Mouse (Mus musculus) adrenal gland, adult 18-20 months (tissue): ENCODE measurements around the gene Kremen2. TPM values are rescaled to one million over a fixed set of nuclear protein-coding genes. Genes with fewer than 3 reads are reported as not detected.
"Not testable (repeated sequence)": the region's sequence is repeated elsewhere in the genome, so short reads cannot be mapped to it uniquely, and the experiment has no call there.

Source experiments
- DNase-seq, 2 experiments: peaks; one replicate each; pipeline ENCODE4 v3.0.0; 2021 to 2022; ENCODE audit warnings: low spot score in 2 of 2
- long read RNA-seq, 2 experiments: library from polyadenylated mRNA; stranded (forward); transcript quantifications; one replicate each; pipeline ENCODE4 v2.0.0; 2021
- total RNA-seq, 2 experiments: library from RNA; stranded (reverse); gene quantifications; 1 replicate in 1 of 2; 2 replicates in 1 of 2; pipeline ENCODE4 v1.2.3; 2021

The Kremen2 gene
- under 1 TPM in 1 of 2 experiments, not detected in 1; 0.13 TPM for total RNA-seq
- long read RNA-seq, experiment 1, result 0 reads
- long read RNA-seq, experiment 2, result 0 reads

- DNase-seq, result no peak
These were observed at the start of gene Kremen2 for GRCm38 (mm10) chr17:23745301-23746251. Gene Kremen2, minus strand, starts transcription at chr17:23745833.

- DNase-seq, result no peak
These were observed 49.7 kb upstream of the Kremen2 start for GRCm38 (mm10) chr17:23795323-23795722.

DNA sequence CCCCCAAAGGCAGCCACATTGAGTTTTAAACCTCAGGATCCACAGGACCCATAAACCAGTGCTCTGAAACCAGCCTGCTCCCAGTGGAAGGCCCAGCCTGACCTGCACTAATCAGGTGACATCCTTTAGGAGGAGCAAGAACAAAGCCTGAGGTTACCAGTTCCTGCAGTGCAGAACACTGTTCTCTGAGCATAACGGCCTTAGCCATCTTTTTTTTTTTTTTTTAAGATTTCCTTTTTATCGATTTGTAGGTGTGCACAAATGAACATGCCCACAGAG, 45.4 kb upstream of the Kremen2 start:
- DNase-seq, result no peak

DNA sequence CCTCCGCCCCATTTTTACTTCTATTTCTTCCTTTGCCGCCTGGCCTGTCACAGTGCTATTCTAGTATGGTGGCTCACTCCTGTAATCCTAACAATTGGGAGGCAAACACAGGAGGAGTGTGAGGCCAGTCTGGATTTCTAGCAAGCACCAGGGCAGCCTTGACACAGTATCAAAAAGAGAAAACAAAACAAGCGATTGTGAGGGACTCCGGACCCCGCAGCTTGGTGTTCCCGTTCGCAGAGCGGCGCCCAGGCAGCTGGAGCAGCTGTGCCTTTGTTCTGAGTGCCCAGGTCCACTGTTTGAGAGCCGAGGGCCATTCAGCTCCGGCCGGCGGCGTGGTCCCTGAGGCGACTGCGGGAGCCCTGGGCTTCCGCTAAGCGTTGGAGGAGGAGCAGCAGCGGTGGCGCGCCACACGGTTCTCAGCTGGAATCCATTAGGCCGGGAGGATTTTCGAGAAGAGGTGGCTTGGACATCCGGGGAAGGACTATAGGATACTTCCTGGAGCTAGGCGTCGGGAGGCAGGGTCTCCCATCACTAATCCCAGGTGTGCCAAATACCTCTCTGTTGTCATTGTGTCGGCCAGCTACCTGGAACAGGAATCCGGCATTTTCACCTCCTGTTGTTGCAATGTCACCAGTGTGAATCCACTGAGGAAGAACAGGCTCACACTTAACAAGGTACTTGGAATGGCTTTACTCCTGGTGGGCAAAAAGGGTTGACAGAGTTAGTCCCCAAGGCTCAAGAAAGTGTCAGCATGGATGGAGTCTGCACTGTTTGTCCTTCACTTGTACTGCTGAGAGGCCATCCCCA, 44.8 kb upstream of the Kremen2 start, which contains the start of gene Srrm2:
Srrm2 (plus strand) TSS at position 264 of the 810 bp plus-strand sequence.
- DNase-seq, result peak; percentile 60 to 65

DNA sequence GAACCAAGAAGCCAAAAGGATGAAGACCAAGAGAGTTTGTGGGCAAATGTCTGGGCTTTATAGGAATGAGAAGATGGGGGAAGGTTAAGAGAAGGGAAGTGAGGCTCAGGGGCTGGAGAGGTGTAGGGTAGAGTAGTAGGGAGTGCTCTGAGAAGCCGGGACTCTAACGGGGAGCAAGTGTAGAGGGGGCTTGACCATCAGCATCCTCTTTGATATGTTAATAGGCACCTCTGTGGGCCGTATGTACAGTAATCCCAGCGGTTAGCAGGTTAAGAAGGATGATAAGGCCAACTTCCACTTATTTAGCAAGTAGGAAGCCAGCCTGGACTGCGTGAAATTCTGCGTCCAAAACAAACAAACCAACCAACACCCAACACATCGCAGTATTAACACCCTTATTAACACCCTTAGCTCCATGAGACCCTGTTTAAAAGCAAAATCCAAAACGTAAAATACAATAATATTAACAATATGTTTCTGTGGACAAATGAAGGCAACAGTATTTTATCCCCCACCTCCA, 44.2 kb upstream of the Kremen2 start:
- DNase-seq, result no peak

- no peak for DNase-seq
These were observed 43.3 kb upstream of the Kremen2 start for GRCm38 (mm10) chr17:23788973-23789372.

DNA sequence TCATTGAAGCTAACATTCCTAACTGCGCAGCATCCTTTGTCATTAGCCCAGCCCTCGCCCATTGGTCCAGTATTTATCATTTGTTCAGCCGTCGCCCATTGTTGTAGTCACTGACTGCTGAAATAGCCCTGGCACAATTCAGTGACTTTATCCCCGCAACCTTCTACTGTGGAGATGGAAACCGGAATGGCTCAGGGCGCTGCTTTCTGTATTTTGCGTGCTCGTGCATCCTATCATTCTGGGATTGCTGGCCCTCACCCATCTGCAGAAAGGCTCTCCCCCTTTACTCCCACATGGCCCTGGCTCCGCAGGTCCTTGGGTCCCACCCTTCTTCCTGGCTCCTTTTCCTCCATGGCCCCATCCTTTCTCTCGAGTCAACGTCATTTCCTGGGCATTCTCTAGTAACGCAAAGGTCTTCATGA, 40.9 kb upstream of the Kremen2 start:
- DNase-seq, result peak in 1 of 2 experiments; percentile 22

DNA sequence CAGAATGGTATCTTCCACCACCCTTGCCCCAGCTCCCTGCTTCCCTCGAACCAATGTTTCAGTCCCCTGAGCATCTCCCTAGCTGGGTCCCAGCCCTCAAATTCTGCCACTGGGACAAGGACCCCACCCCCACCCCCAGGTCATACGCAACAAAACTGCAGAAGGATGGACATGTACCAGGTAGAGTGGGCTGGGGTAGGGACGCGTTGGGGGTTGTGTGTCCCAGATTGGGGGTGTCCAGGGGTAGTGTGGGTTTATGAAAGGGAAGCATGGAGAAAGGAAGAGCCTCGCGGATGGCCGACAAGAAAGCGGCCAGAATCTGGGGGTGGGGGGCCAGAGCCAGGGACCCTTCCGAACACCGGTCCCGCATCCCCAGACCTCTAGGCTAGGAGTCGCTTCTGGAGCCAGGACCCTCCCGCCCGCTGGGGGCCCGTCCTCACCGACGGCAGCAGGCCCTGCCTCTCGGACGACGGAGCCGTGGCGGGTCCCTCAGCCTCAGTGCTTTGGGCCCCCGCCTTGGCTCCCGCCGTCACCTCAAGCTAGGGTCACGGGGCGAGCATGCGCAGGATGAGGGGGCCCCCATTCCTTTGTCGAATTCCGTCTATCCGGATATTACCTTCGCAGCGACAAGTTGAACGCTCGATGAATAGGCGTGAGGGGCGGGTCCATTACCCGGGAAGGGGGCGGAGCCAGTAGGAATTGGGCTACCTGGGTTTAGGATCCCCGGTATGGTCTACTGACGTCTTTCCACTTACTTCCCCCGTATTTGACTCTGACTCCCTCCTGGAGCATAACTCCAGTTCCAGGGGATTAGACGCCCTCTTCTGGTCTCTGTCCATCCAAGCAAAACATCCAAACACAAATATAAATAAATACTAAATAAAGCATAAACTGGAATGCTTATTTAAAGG, 40.2 kb upstream of the Kremen2 start, which contains the start of gene Flywch2:
Flywch2 (minus strand) TSS at position 521 of the 911 bp plus-strand sequence.
- DNase-seq, result peak; percentile 60 to 67

- DNase-seq, result no peak
These were observed 37.7 kb upstream of the Kremen2 start for GRCm38 (mm10) chr17:23783352-23783751.

GRCm38 (mm10) chr17:23778447-23778846, 32.8 kb upstream of the Kremen2 start:
- no peak for DNase-seq

DNA sequence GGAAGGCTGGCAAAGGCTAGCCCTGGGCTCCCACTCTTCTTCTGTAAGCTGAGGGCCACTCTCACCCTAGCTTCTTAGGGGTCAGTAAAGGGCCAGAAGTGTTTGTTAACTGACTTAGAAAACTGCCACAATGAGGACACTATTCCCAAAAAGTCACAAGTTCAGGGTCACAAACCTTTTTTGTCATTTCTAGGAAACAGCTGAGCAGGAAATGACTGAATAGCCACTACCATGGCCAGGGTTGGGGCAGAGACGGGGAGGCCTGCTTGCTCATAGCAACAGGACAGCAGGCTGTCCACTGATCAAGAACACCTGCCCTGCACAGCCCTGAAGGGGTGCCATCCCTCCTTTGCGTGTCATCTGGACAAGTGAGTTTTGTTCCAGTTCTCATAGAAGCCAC, 31.5 kb upstream of the Kremen2 start:
- no peak for DNase-seq

- DNase-seq, result no peak
These were observed 30.6 kb upstream of the Kremen2 start for GRCm38 (mm10) chr17:23776216-23776615.

DNA sequence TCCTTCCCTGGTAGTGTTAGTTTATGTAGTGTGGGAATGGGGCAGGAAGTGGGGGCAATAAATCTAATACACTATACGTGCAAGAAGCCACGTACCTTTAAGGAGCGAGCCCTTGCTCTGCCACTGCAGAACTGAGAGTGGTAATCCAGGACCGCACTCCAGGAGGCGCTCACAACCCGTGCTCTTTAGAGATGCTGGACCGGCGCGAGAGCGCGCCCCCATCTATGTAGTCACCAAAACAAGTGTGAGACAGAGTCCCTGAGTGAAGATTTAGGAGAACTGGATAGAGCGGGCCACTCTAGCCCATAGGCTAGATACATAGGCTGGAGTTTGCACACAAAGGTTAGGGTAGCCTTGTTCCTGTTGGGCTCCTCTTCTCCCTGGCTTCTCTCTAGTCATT, 28.5 kb upstream of the Kremen2 start:
- DNase-seq, result peak; percentile 80 to 83

DNA sequence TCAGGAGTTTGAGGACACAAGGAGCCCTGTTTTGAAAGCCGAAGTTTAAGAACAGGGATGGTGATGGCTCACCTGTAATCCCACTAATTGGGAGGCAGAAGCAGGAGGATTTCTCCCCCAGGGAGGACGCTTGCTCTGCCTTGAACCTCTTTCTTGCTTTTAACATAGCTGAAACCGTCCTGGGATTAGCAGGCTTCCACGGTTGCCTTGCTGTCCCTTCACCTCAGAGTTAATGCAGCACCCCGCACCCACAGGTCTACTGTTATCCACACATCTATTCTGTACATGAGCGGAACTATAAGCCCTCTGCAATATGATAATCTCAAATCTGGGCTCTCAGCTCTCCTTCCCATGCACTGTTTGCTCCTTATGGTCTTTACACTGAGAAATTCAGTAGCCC, 28.0 kb upstream of the Kremen2 start:
- DNase-seq, result no peak

GRCm38 (mm10) chr17:23772219-23772556, 26.6 kb upstream of the Kremen2 start:
- DNase-seq, result not testable (repeated sequence)

GRCm38 (mm10) chr17:23771284-23772218, 25.9 kb upstream of the Kremen2 start, which contains the start of gene Flywch1:
Gene Flywch1, minus strand, starts transcription at chr17:23771602.
- DNase-seq, result peak; percentile 96

DNA sequence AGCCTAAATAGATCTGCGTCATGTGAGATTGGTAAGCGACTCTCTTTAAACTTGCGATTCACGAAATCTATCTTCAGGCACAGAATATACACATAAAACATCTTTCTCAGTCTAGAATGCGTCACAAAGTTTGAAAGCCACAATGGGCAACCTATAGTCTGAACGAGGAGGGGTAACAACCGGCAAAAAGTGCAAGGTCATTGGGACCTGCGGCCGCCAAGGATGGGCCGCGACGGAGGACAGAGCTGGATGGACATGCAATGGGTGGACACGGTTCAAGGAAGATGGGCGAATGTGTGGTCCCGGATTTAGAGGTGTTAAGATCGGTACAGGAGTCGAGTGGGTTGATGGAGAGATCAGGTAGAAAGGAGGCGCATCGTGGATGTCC, 25.3 kb upstream of the Kremen2 start:
- no peak for DNase-seq

DNA sequence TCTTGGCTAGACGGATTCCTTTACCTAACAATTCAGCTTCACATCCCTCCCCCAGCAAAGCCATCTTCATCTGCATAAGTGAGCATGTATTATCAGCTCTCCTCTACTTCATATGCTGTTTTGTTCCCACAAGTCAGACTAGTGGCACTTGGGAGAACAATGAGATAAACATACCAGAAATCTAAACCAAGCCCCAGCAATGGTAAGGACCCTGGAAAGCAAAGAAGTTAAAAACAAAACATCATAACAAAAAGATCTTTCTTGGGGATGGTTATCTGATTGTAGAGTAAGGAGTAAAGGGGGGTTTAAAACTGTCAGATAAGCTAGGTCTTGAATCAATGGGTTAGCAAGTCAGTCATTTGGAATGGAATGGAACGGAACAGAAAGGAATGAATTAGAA, 24.9 kb upstream of the Kremen2 start:
- DNase-seq, result no peak

- DNase-seq, result no peak
These were observed 17.3 kb upstream of the Kremen2 start for GRCm38 (mm10) chr17:23762976-23763375.
